Mouse (Mus musculus): ENCODE results near the gene Slc44a3.

GRCm38 (mm10) chr3:121521123-121521522 is 11.1 kb downstream of the Slc44a3 start:
- TF ChIP-seq POLR2A (IDR thresholded peaks at IDR 0.05; ENCODE audit: insufficient read depth, low read length) (no peak), EP300 (IDR thresholded peaks at IDR 0.05; ENCODE audit: insufficient read depth, low read depth, low read length) (no peak), CTCF (IDR thresholded peaks at IDR 0.05; ENCODE audit: low read depth, low read length) (no peak)
